Mouse (Mus musculus): ENCODE measurements at regions not wholly inside any gene's neighbourhood (a gene's known extent, or its start where the extent isn't known, plus 50 kb on each side); places are given as distances from the start of the nearest gene placed in this dataset.
A peak's percentile ranks its signal among the peaks of the same experiment; 100 is the strongest.
"Not testable (repeated sequence)": the region's sequence is repeated elsewhere in the genome, so short reads cannot be mapped to it uniquely, and the experiment has no call there.

- no peak for DNase-seq
Measured at GRCm38 (mm10) chr9:115426682-115427081, 116.5 kb upstream of the Stt3b start.

GRCm38 (mm10) chr9:115430271-115430670 lies 120.0 kb upstream of the Stt3b start:
- no peak for DNase-seq

- DNase-seq, result peak; percentile 18 to 50
Measured at GRCm38 (mm10) chr9:115434696-115435095, 124.5 kb upstream of the Stt3b start.

- DNase-seq, result no peak
Measured at GRCm38 (mm10) chr9:115436301-115436700, 126.1 kb upstream of the Stt3b start.

- DNase-seq, result not testable (repeated sequence)
Measured at GRCm38 (mm10) chr9:115438234-115438633, 128.0 kb upstream of the Stt3b start.

GRCm38 (mm10) chr9:115446681-115447080 lies 136.5 kb upstream of the Stt3b start:
- DNase-seq, result no peak

- no peak for DNase-seq
Measured at GRCm38 (mm10) chr9:115450741-115451320, 140.6 kb upstream of the Stt3b start.

- no peak for DNase-seq
Measured at GRCm38 (mm10) chr9:115454771-115455170, 144.6 kb upstream of the Stt3b start.

- DNase-seq, result no peak
Measured at GRCm38 (mm10) chr9:115456121-115456520, 145.9 kb upstream of the Stt3b start.

GRCm38 (mm10) chr9:115456638-115457037 lies 146.4 kb upstream of the Stt3b start:
- no peak for DNase-seq

- no peak for DNase-seq
Measured at GRCm38 (mm10) chr9:115457889-115458710, 147.9 kb upstream of the Stt3b start.

- DNase-seq, result not testable (repeated sequence)
Measured at GRCm38 (mm10) chr9:115459075-115459474, 148.9 kb upstream of the Stt3b start.

- DNase-seq, result no peak
Measured at GRCm38 (mm10) chr9:115465326-115465725, 155.1 kb upstream of the Stt3b start.

- DNase-seq, result no peak
Measured at GRCm38 (mm10) chr9:115468641-115469040, 158.4 kb upstream of the Stt3b start.

GRCm38 (mm10) chr9:115471582-115471981 lies 161.4 kb upstream of the Stt3b start:
- no peak for DNase-seq

- no peak for DNase-seq
Measured at GRCm38 (mm10) chr9:115473037-115473436, 162.8 kb upstream of the Stt3b start.

GRCm38 (mm10) chr9:115473847-115474246 lies 163.6 kb upstream of the Stt3b start:
- no peak for DNase-seq

- DNase-seq, result no peak
Measured at GRCm38 (mm10) chr9:115474342-115474741, 164.1 kb upstream of the Stt3b start.

- no peak for DNase-seq
Measured at GRCm38 (mm10) chr9:115476205-115476604, 166.0 kb upstream of the Stt3b start.

GRCm38 (mm10) chr9:115477556-115478220 lies 167.5 kb upstream of the Stt3b start:
- DNase-seq, result no peak

GRCm38 (mm10) chr9:115478946-115479345 lies 168.7 kb upstream of the Stt3b start:
- DNase-seq, result no peak

- no peak for DNase-seq
Measured at GRCm38 (mm10) chr9:115481176-115481575, 171.0 kb upstream of the Stt3b start.

GRCm38 (mm10) chr9:115483024-115483423 lies 172.8 kb upstream of the Stt3b start:
- no peak for DNase-seq

GRCm38 (mm10) chr9:115483721-115484120 lies 173.5 kb upstream of the Stt3b start:
- no peak for DNase-seq

Measured in lung, adult 18-20 months (tissue).